Mouse (Mus musculus) intestine, postnatal 0 days (tissue): ENCODE measurements around the gene Ncapd2. TPM values are rescaled to one million over a fixed set of nuclear protein-coding genes. Genes with fewer than 3 reads are reported as not detected.

ENCODE experiments used
- ATAC-seq: fragments of 200-750 bp; cut with Nextera tagmentation; 2 replicates; pipeline ENCODE4 v1.8.0; 2017; ENCODE audit warnings: mild to moderate bottlenecking, moderate TSS enrichment, moderate library complexity
- H3K27ac ChIP-seq: fragments of 300-500 bp; sonication (generic); 2 replicates; pipeline ENCODE4 v1.5.1; 2014; ENCODE audit warnings: mild to moderate bottlenecking, low read depth, low read length, moderate library complexity
- H3K27me3 ChIP-seq: fragments of 300-500 bp; sonication (generic); replicated peaks from 2 replicates; pipeline ENCODE4 v1.6.1; 2014; ENCODE audit warnings: low read length, mixed read lengths; ENCODE audit not compliant: control insufficient read depth, insufficient read depth
- H3K36me3 ChIP-seq: fragments of 300-500 bp; sonication (generic); 2 replicates; pipeline ENCODE4 v1.6.1; 2014; ENCODE audit warnings: mild to moderate bottlenecking, moderate library complexity; ENCODE audit not compliant: control insufficient read depth, insufficient read depth
- H3K4me1 ChIP-seq: fragments of 300-500 bp; sonication (generic); replicated peaks from 2 replicates; pipeline ENCODE4 v1.6.1; 2014; ENCODE audit warnings: antibody characterized with exemption, low read length, mixed read lengths; ENCODE audit not compliant: control insufficient read depth, insufficient read depth
- H3K4me2 ChIP-seq: fragments of 300-500 bp; sonication (generic); replicated peaks from 2 replicates; pipeline ENCODE4 v1.6.1; 2014; ENCODE audit warnings: low read depth, mild to moderate bottlenecking, moderate library complexity
- H3K4me3 ChIP-seq: fragments of 300-500 bp; sonication (generic); 2 replicates; pipeline ENCODE4 v1.5.1; 2014; ENCODE audit warnings: low read depth, low read length
- H3K9ac ChIP-seq: fragments of 300-500 bp; sonication (generic); 2 replicates; pipeline ENCODE4 v1.6.1; 2014; ENCODE audit warnings: mild to moderate bottlenecking, low read depth, low read length
- H3K9me3 ChIP-seq: fragments of 300-500 bp; sonication (generic); 2 replicates; pipeline ENCODE4 v1.6.1; 2016; ENCODE audit warnings: mixed run types; ENCODE audit not compliant: control insufficient read depth
- CTCF ChIP-seq: sonication (generic); IDR thresholded peaks from 2 replicates; pipeline ENCODE4 v1.5.1; 2016; ENCODE audit warnings: low read depth, mild to moderate bottlenecking, control low read depth, antibody characterized with exemption, moderate library complexity
- WGBS: fragments of 180-500 bp; shearing (Covaris S2); extraction: QIAGEN DNeasy Blood & Tissue Kit; methylation state at CpG from one replicate; pipeline ENCODE4 v1.1.7; 2014; 5-methylcytosine and 5-hydroxymethylcytosine counted together
- polyA plus RNA-seq: library from polyadenylated mRNA; unstranded; fragments of >200 nt; fragmentation: Nextera tagmentation; extraction: Ambion mirVana; gene quantifications from 2 replicates; pipeline ENCODE4 v1.2.1, GENCODE M21; 2015

Ncapd2 gene
- polyA plus RNA-seq, 1 experiment from 2014 or later = 17.9 TPM

DNA sequence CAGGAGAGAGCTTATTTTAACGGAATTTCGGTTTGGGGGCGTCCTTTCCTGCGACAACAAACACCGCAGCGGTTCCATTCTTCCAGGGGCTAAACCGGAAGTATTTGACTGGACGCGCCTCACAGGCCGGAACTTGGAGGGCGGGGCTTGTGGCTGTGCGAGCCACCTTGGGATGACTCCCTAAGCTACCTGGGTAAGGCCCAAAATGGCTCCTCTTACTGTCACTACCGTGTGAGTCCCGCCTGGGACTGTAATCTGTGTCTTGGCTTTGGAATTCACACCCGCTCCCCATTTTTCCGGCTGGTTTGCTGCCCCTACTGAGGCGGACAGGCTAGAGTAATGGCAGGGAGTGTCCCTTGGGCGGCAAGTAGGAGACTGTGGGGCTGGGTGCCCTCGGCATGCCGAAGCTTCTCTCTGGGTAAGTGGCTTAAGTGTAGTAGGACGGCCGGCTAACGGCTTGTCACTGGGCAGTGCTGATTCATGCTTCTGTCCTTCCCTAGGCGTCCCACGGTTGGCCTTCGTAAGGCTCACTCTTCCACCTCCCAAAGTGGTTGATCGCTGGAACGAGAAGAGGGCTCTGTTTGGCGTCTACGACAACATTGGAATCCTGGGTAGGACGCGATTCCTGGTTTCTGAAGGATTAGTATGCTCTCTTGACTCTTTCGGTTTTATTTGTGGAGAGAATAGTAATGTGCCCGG lies 664 bp upstream of the Ncapd2 start:
- peak overlapping the region; percentile 95 for H3K27ac ChIP-seq
- H3K4me3 ChIP-seq = peak overlapping the region; percentile 71
- no peaks in the 10 kb centered on the region for H3K9me3 ChIP-seq
- peak overlapping the region; percentile 81 for H3K9ac ChIP-seq
- H3K36me3 ChIP-seq = peaks cover 23% of the 10 kb centered on the region
- TF ChIP-seq CTCF = no peak
- H3K27me3 ChIP-seq = no peaks in the 10 kb centered on the region
- H3K4me2 ChIP-seq = peak overlapping the region; percentile 73
- WGBS = under 1% methylated on average over 34 of the region's 34 CpGs
- H3K4me1 ChIP-seq = no peaks in the 10 kb centered on the region
- ATAC-seq = peak; percentile 95

DNA sequence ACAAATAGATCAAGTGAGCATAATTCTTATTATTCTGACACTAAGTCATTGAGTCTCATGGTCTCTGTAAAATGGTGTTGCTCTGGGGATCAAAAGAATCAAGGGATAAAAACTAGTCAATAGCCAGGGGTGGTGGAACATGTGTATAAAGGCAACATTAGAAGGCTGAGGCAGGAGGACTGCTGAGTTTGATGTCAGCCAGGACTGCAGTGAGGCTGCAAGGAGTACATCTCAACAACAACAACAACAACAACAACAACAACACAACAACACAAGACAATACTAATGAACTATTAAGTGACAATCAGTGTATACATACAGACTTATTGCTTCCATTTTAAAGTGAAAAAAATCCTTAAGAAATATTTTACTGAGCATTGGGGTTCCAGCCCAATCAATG lies 685 bp downstream of the Ncapd2 start:
- TF ChIP-seq CTCF = no peak
- no peak overlapping the region for H3K27ac ChIP-seq
- no peaks in the 10 kb centered on the region for H3K27me3 ChIP-seq
- H3K9ac ChIP-seq = peak overlapping the region; percentile 28
- peaks cover 36% of the 10 kb centered on the region for H3K36me3 ChIP-seq
- H3K4me1 ChIP-seq = no peaks in the 10 kb centered on the region
- peak overlapping the region; percentile 73 for H3K4me2 ChIP-seq
- no peaks in the 10 kb centered on the region for H3K9me3 ChIP-seq
- ATAC-seq = no peak
- peak overlapping the region; percentile 71 for H3K4me3 ChIP-seq

DNA sequence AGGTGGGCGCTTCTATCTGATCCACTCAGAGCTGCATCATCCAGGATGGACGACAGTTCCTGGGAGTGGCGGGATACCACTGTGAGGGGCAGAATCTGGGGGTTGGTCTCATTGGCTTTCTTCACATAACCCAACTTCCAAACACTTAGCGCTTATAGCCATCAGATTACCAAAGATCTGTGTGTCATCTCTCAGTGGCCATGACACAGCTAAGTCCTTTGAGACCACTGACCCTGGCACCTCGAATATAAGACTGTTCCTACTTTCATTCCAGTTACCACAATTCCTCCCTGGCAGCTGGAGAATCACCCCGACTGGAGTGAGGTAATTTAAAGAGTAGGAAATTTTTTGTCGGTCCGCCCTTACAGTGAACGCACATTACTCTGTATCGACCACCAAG lies 5.3 kb downstream of the Ncapd2 start:
- no peak for TF ChIP-seq CTCF
- 93% methylated on average over 10 of the region's 10 CpGs for WGBS
- Histone ChIP-seq H3K9me3 (no peaks in the 10 kb centered on the region), H3K27me3 (no peaks in the 10 kb centered on the region), H3K36me3 (peaks cover 72% of the 10 kb centered on the region), H3K27ac (no peak overlapping the region), H3K4me3 (no peak overlapping the region), H3K4me2 (no peak overlapping the region), H3K4me1 (no peaks in the 10 kb centered on the region), H3K9ac (no peak overlapping the region)
- ATAC-seq = no peak

DNA sequence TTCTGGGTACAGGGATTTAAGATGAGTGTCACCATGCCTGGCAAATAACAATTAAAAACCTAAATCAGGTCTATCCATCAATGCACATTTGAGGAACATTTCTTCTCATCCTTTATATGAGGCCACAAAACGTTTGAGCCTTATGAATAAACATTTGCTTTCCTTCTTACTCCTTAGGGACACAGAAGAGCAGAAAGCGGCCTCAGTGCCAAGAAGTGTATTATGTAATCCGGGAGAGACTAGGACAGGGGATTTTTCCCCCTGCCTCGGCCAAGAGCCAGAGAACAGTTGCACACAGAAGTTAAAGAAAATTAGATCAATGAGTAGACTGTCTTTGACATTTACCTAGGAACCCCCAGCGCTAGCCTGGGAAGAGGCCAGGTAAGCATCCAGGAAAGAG lies 9.4 kb downstream of the Ncapd2 start:
- H3K27ac ChIP-seq = no peak overlapping the region
- 82% methylated on average over 5 of the region's 5 CpGs for WGBS
- peaks cover 91% of the 10 kb centered on the region for H3K36me3 ChIP-seq
- H3K4me3 ChIP-seq = no peak overlapping the region
- no peak for ATAC-seq
- no peaks in the 10 kb centered on the region for H3K9me3 ChIP-seq
- TF ChIP-seq CTCF = no peak
- H3K9ac ChIP-seq = no peak overlapping the region
- no peaks in the 10 kb centered on the region for H3K27me3 ChIP-seq
- H3K4me1 ChIP-seq = no peaks in the 10 kb centered on the region
- no peak overlapping the region for H3K4me2 ChIP-seq

DNA sequence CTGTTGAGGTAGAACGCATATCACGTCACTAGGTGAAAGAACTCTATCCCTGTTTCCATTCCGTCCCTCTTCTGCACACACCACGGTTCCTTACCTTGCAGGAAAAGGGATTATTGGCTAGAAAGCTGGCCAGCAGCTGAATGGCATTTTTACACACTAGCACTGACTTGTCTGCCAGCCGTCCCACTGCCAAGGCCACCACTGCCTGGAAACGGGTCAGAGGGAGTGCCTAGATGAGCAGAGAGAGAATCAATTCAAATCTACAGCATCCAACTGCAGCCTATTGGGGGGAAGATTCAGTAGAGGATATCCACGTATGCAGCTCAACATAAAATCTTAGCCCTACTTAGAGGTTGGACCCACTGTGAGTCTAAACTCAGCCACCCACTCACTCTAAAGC lies 11.9 kb downstream of the Ncapd2 start:
- H3K9me3 ChIP-seq = no peaks in the 10 kb centered on the region
- no peaks in the 10 kb centered on the region for H3K27me3 ChIP-seq
- no peak overlapping the region for H3K4me2 ChIP-seq
- H3K4me3 ChIP-seq = no peak overlapping the region
- no peak for TF ChIP-seq CTCF
- H3K27ac ChIP-seq = no peak overlapping the region
- no peak overlapping the region for H3K9ac ChIP-seq
- H3K36me3 ChIP-seq = peaks cover 90% of the 10 kb centered on the region
- ATAC-seq = no peak
- WGBS = 90% methylated on average over 7 of the region's 7 CpGs
- no peaks in the 10 kb centered on the region for H3K4me1 ChIP-seq

DNA sequence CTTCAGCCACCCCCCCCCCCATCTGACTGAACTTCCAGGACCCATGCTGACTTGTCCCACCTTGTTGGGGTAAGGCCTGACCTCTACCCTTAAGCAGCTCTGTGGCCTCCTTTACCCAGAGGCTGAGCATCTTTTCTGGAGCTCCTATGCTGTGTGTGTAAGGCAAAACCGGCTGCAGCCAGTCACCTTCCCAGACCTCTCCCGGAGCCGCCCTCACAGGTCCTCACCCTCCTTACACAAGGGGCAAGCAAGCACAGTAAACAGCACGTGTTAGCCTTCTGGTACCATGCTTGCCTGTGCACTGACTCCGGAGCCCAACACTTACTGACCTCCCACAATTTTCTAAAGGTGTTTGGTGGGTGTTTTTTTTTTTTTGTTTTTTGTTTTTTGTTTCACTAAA lies 16.0 kb downstream of the Ncapd2 start:
- H3K9ac ChIP-seq = no peak overlapping the region
- H3K27ac ChIP-seq = no peak overlapping the region
- H3K9me3 ChIP-seq = no peaks in the 10 kb centered on the region
- H3K36me3 ChIP-seq = peaks cover 94% of the 10 kb centered on the region
- ATAC-seq = no peak
- no peaks in the 10 kb centered on the region for H3K4me1 ChIP-seq
- H3K4me3 ChIP-seq = no peak overlapping the region
- H3K27me3 ChIP-seq = no peaks in the 10 kb centered on the region
- H3K4me2 ChIP-seq = no peak overlapping the region
- WGBS = 91% methylated on average over 5 of the region's 5 CpGs
- TF ChIP-seq CTCF = no peak
